Mouse (Mus musculus) A20 (cell line): ENCODE results near the gene Med6.
A peak's percentile ranks its signal among the peaks of the same experiment; 100 is the strongest.

Source experiments
- DNase-seq: peaks from one replicate; pipeline ENCODE4 v3.0.0-alpha.2; 2011; ENCODE audit warnings: low read depth, low spot score

The Med6 gene

GRCm38 (mm10) chr12:81549286-81549685 lies 45.5 kb downstream of the Med6 start:
- DNase-seq, result no peak

GRCm38 (mm10) chr12:81547163-81547562 lies 47.6 kb downstream of the Med6 start:
- DNase-seq, result no peak

GRCm38 (mm10) chr12:81533029-81533419 lies 61.8 kb downstream of the Med6 start:
- no peak for DNase-seq

- DNase-seq, result peak; percentile 94
Measured at GRCm38 (mm10) chr12:81532316-81533028, 62.3 kb downstream of the Med6 start, which contains the start of the genes Gm20498 and Synj2bp. Gm20498 (minus strand) TSS chr12:81532905. Synj2bp (minus strand) TSS chr12:81532911.

- DNase-seq, result peak; percentile 49
Measured at GRCm38 (mm10) chr12:81530587-81530986, 64.2 kb downstream of the Med6 start.
